Mouse (Mus musculus) G1E (cell line): ENCODE data around the gene Slc25a19. TPM values are rescaled to one million over a fixed set of nuclear protein-coding genes. Genes with fewer than 3 reads are reported as not detected.

Source experiments
- ATAC-seq: 2 replicates; pipeline ENCODE4 v1.8.0; 2016; ENCODE audit warnings: mild to moderate bottlenecking; ENCODE audit not compliant: insufficient number of reproducible peaks, poor library complexity, low FRiP score, severe bottlenecking; ENCODE audit errors: extremely low read depth
- DNase-seq: peaks from one replicate; pipeline ENCODE4 v3.0.0; 2012; ENCODE audit warnings: low spot score
- H3K27me3 ChIP-seq: 2 replicates; pipeline ENCODE4 v1.6.1; 2012; ENCODE audit warnings: mild to moderate bottlenecking, low read length, inconsistent platforms; ENCODE audit not compliant: insufficient read depth
- H3K36me3 ChIP-seq: replicated peaks from 2 replicates; pipeline ENCODE3; 2012; ENCODE audit warnings: mild to moderate bottlenecking, inconsistent platforms
- H3K4me1 ChIP-seq: 2 replicates; pipeline ENCODE4 v1.6.1; 2012; ENCODE audit warnings: low read depth, low read length, inconsistent platforms, mixed read lengths; ENCODE audit not compliant: insufficient read depth
- H3K4me3 ChIP-seq: 2 replicates; pipeline ENCODE4 v1.5.1; 2012; ENCODE audit warnings: low read depth, mild to moderate bottlenecking, inconsistent platforms, low read length, moderate library complexity, mixed read lengths
- H3K9me3 ChIP-seq: replicated peaks from 2 replicates; pipeline ENCODE4 v1.6.1; 2012; ENCODE audit warnings: inconsistent platforms
- CTCF ChIP-seq: IDR thresholded peaks from 2 replicates; pipeline ENCODE4 v1.5.1; 2012; ENCODE audit warnings: low read depth, low read length, inconsistent platforms, mixed read lengths
- GATA1 ChIP-seq: IDR thresholded peaks from 2 replicates; pipeline ENCODE4 v1.6.1; 2012; ENCODE audit warnings: borderline replicate concordance, low read length, inconsistent platforms, mixed read lengths
- GATA2 ChIP-seq: IDR thresholded peaks from 2 replicates; pipeline ENCODE4 v1.6.1; 2012; ENCODE audit warnings: low read depth, low read length, inconsistent platforms, borderline replicate concordance
- POLR2AphosphoS5 ChIP-seq: IDR thresholded peaks from 2 replicates; pipeline ENCODE4 v1.6.1; 2012; ENCODE audit warnings: low read depth, low read length, inconsistent platforms; ENCODE audit not compliant: insufficient replicate concordance
- TAL1 ChIP-seq: conservative IDR thresholded peaks from 2 replicates; pipeline ENCODE4 v1.6.1; 2012; ENCODE audit warnings: low read depth, low read length, inconsistent platforms, mixed read lengths
- polyA plus RNA-seq: library from polyadenylated mRNA; stranded (reverse); fragments of >175 nt; gene quantifications from 2 replicates; pipeline ENCODE4 v1.2.3, GENCODE M21; 2012
- total RNA-seq, 2 experiments: library from RNA; stranded (forward) in 1 of 2; stranded (reverse) in 1 of 2; fragments of 200-1000 nt in 1 of 2; fragments of >200 nt in 1 of 2; fragmentation: Nextera tagmentation in 1 of 2; gene quantifications; 2 replicates each; pipeline ENCODE4 v1.2.3; 2014 to 2017

The Slc25a19 gene
- total and polyA plus RNA-seq, 3 experiments, result 19.9 to 26.0 (median 22.3) TPM

GRCm38 (mm10) chr11:115564961-115565360 is 63.1 kb downstream of the Slc25a19 start:
- DNase-seq (no peak), ATAC-seq (no peak)
- TF ChIP-seq GATA1 (no peak), GATA2 (no peak), TAL1 (no peak), CTCF (no peak), POLR2AphosphoS5 (no peak)
- Histone ChIP-seq H3K36me3 (peaks cover 47% of the 10 kb centered on the region), H3K4me1 (peaks cover 32% of the 10 kb centered on the region), H3K27me3 (no peaks in the 10 kb centered on the region), H3K9me3 (no peaks in the 10 kb centered on the region), H3K4me3 (peak overlapping the region; percentile 83)

Other genes with a start within 250 kb of the Slc25a19 start
- not detected in 2 replicates for gene Cdr2l, start 246.4 kb downstream of the Slc25a19 start, total RNA-seq (2014; fragmentation: Nextera tagmentation)
- gene Cdr2l, start 246.4 kb downstream of the Slc25a19 start, total RNA-seq (2017), result 0.05 and 0.06 TPM in 2 replicates
- not detected in 2 replicates for gene Cdr2l, start 246.4 kb downstream of the Slc25a19 start, polyA plus RNA-seq
- 66.8 and 102 TPM in 2 replicates for gene Mrpl58, start 224.5 kb downstream of the Slc25a19 start, total RNA-seq (2014; fragmentation: Nextera tagmentation)
- gene Mrpl58, start 224.5 kb downstream of the Slc25a19 start, total RNA-seq (2017), result 75.3 and 78.5 TPM in 2 replicates
- 67.0 and 74.3 TPM in 2 replicates for gene Mrpl58, start 224.5 kb downstream of the Slc25a19 start, polyA plus RNA-seq
- 472 and 487 TPM in 2 replicates for gene Atp5h, start 208.3 kb downstream of the Slc25a19 start, total RNA-seq (2014; fragmentation: Nextera tagmentation)
- 721 and 764 TPM in 2 replicates for gene Atp5h, start 208.3 kb downstream of the Slc25a19 start, total RNA-seq (2017)
- 58.6 and 107 TPM in 2 replicates for gene Atp5h, start 208.3 kb downstream of the Slc25a19 start, polyA plus RNA-seq
- 7.2 and 15.4 TPM in 2 replicates for gene Kctd2, start 208.2 kb downstream of the Slc25a19 start, total RNA-seq (2014; fragmentation: Nextera tagmentation)
- gene Kctd2, start 208.2 kb downstream of the Slc25a19 start, total RNA-seq (2017), result 15.2 and 17.3 TPM in 2 replicates
- gene Kctd2, start 208.2 kb downstream of the Slc25a19 start, polyA plus RNA-seq, result 17.5 and 24.6 TPM in 2 replicates
- not detected in 2 replicates for gene Trim80, start 187.8 kb downstream of the Slc25a19 start, total RNA-seq (2014; fragmentation: Nextera tagmentation)
- not detected in 2 replicates for gene Trim80, start 187.8 kb downstream of the Slc25a19 start, total RNA-seq (2017)
- gene Trim80, start 187.8 kb downstream of the Slc25a19 start, polyA plus RNA-seq, result not detected in 2 replicates
- not detected in 2 replicates for gene Slc16a5, start 165.8 kb downstream of the Slc25a19 start, total RNA-seq (2014; fragmentation: Nextera tagmentation)
- 0.05 TPM in 1 of 2 replicates, not detected in the other for gene Slc16a5, start 165.8 kb downstream of the Slc25a19 start, total RNA-seq (2017)
- not detected in 2 replicates for gene Slc16a5, start 165.8 kb downstream of the Slc25a19 start, polyA plus RNA-seq
- 6.0 and 8.4 TPM in 2 replicates for gene Armc7, start 152.6 kb downstream of the Slc25a19 start, total RNA-seq (2014; fragmentation: Nextera tagmentation)
- 5.9 and 7.8 TPM in 2 replicates for gene Armc7, start 152.6 kb downstream of the Slc25a19 start, total RNA-seq (2017)
- gene Armc7, start 152.6 kb downstream of the Slc25a19 start, polyA plus RNA-seq, result 24.4 and 29.0 TPM in 2 replicates
- 43.7 and 47.1 TPM in 2 replicates for gene Nt5c, start 136.4 kb downstream of the Slc25a19 start, total RNA-seq (2014; fragmentation: Nextera tagmentation)
- gene Nt5c, start 136.4 kb downstream of the Slc25a19 start, total RNA-seq (2017), result 145 and 161 TPM in 2 replicates
- 67.4 and 118 TPM in 2 replicates for gene Nt5c, start 136.4 kb downstream of the Slc25a19 start, polyA plus RNA-seq
- gene Jpt1, start 113.9 kb downstream of the Slc25a19 start, total RNA-seq (2014; fragmentation: Nextera tagmentation), result 172 and 222 TPM in 2 replicates
- 186 and 196 TPM in 2 replicates for gene Jpt1, start 113.9 kb downstream of the Slc25a19 start, total RNA-seq (2017)
- gene Jpt1, start 113.9 kb downstream of the Slc25a19 start, polyA plus RNA-seq, result 202 and 218 TPM in 2 replicates
- gene Sumo2, start 92.0 kb downstream of the Slc25a19 start, total RNA-seq (2014; fragmentation: Nextera tagmentation), result 491 and 596 TPM in 2 replicates
- gene Sumo2, start 92.0 kb downstream of the Slc25a19 start, total RNA-seq (2017), result 642 and 699 TPM in 2 replicates
- gene Sumo2, start 92.0 kb downstream of the Slc25a19 start, polyA plus RNA-seq, result 393 and 421 TPM in 2 replicates
- 78.5 and 87.7 TPM in 2 replicates for gene Nup85, start 63.9 kb downstream of the Slc25a19 start, total RNA-seq (2014; fragmentation: Nextera tagmentation)
- gene Nup85, start 63.9 kb downstream of the Slc25a19 start, total RNA-seq (2017), result 166 and 172 TPM in 2 replicates
- 28.2 and 57.5 TPM in 2 replicates for gene Nup85, start 63.9 kb downstream of the Slc25a19 start, polyA plus RNA-seq
- gene Mrps7, start 24.4 kb downstream of the Slc25a19 start, total RNA-seq (2014; fragmentation: Nextera tagmentation), result 34.3 and 41.0 TPM in 2 replicates
- gene Mrps7, start 24.4 kb downstream of the Slc25a19 start, total RNA-seq (2017), result 52.8 and 53.5 TPM in 2 replicates
- 61.1 and 68.7 TPM in 2 replicates for gene Mrps7, start 24.4 kb downstream of the Slc25a19 start, polyA plus RNA-seq
- gene Gga3, start 24.2 kb downstream of the Slc25a19 start, total RNA-seq (2014; fragmentation: Nextera tagmentation), result 58.5 and 95.5 TPM in 2 replicates
- gene Gga3, start 24.2 kb downstream of the Slc25a19 start, total RNA-seq (2017), result 13.7 and 22.7 TPM in 2 replicates
- gene Gga3, start 24.2 kb downstream of the Slc25a19 start, polyA plus RNA-seq, result 102 and 144 TPM in 2 replicates
- gene Mif4gd, start 15.3 kb downstream of the Slc25a19 start, total RNA-seq (2014; fragmentation: Nextera tagmentation), result 43.6 and 59.8 TPM in 2 replicates
- 49.9 and 59.4 TPM in 2 replicates for gene Mif4gd, start 15.3 kb downstream of the Slc25a19 start, total RNA-seq (2017)
- 24.3 and 32.4 TPM in 2 replicates for gene Mif4gd, start 15.3 kb downstream of the Slc25a19 start, polyA plus RNA-seq
- 224 and 234 TPM in 2 replicates for gene Grb2, start 80.3 kb upstream of the Slc25a19 start, total RNA-seq (2014; fragmentation: Nextera tagmentation)
- 58.3 and 119 TPM in 2 replicates for gene Grb2, start 80.3 kb upstream of the Slc25a19 start, total RNA-seq (2017)
- gene Grb2, start 80.3 kb upstream of the Slc25a19 start, polyA plus RNA-seq, result 209 and 240 TPM in 2 replicates
- 35.9 and 67.9 TPM in 2 replicates for gene Tmem94, start 137.1 kb upstream of the Slc25a19 start, total RNA-seq (2014; fragmentation: Nextera tagmentation)
- gene Tmem94, start 137.1 kb upstream of the Slc25a19 start, total RNA-seq (2017), result 8.2 and 18.1 TPM in 2 replicates
- gene Tmem94, start 137.1 kb upstream of the Slc25a19 start, polyA plus RNA-seq, result 53.1 and 54.9 TPM in 2 replicates
- gene Caskin2, start 185.3 kb upstream of the Slc25a19 start, total RNA-seq (2014; fragmentation: Nextera tagmentation), result not detected in 2 replicates
- 0.17 and 0.33 TPM in 2 replicates for gene Caskin2, start 185.3 kb upstream of the Slc25a19 start, total RNA-seq (2017)
- 0.02 and 0.04 TPM in 2 replicates for gene Caskin2, start 185.3 kb upstream of the Slc25a19 start, polyA plus RNA-seq
- 6.2 and 6.6 TPM in 2 replicates for gene Tsen54, start 186.4 kb upstream of the Slc25a19 start, total RNA-seq (2014; fragmentation: Nextera tagmentation)
- 16.8 and 18.7 TPM in 2 replicates for gene Tsen54, start 186.4 kb upstream of the Slc25a19 start, total RNA-seq (2017)
- 33.0 and 37.5 TPM in 2 replicates for gene Tsen54, start 186.4 kb upstream of the Slc25a19 start, polyA plus RNA-seq
- gene Llgl2, start 195.8 kb upstream of the Slc25a19 start, total RNA-seq (2014; fragmentation: Nextera tagmentation), result 9.3 and 10.2 TPM in 2 replicates
- gene Llgl2, start 195.8 kb upstream of the Slc25a19 start, total RNA-seq (2017), result 8.0 and 10.5 TPM in 2 replicates
- gene Llgl2, start 195.8 kb upstream of the Slc25a19 start, polyA plus RNA-seq, result 18.1 and 22.5 TPM in 2 replicates
- 1.1 TPM in 1 of 2 replicates, not detected in the other for gene Myo15b, start 230.1 kb upstream of the Slc25a19 start, total RNA-seq (2014; fragmentation: Nextera tagmentation)
- 0.16 and 0.17 TPM in 2 replicates for gene Myo15b, start 230.1 kb upstream of the Slc25a19 start, total RNA-seq (2017)
- gene Myo15b, start 230.1 kb upstream of the Slc25a19 start, polyA plus RNA-seq, result 0.33 and 0.35 TPM in 2 replicates